Mouse (Mus musculus) ovary, adult 18-20 months (tissue): ENCODE results near the gene Efemp2.
"Not testable (repeated sequence)": the region's sequence is repeated elsewhere in the genome, so short reads cannot be mapped to it uniquely, and the experiment has no call there.

Source experiments
- DNase-seq: peaks from one replicate; pipeline ENCODE4 v3.0.0; 2022; ENCODE audit warnings: low spot score, mixed read lengths

Gene Efemp2

GRCm38 (mm10) chr19:5477668-5478300, 4.0 kb downstream of the Efemp2 start:
- DNase-seq = no peak

- no peak for DNase-seq
These were observed 6.3 kb downstream of the Efemp2 start for GRCm38 (mm10) chr19:5480016-5480415.

GRCm38 (mm10) chr19:5481398-5481797, 7.6 kb downstream of the Efemp2 start:
- no peak for DNase-seq

GRCm38 (mm10) chr19:5483386-5484359, 9.9 kb downstream of the Efemp2 start:
- no peak for DNase-seq

GRCm38 (mm10) chr19:5484496-5484895, 10.7 kb downstream of the Efemp2 start:
- no peak for DNase-seq

GRCm38 (mm10) chr19:5485371-5485770, 11.6 kb downstream of the Efemp2 start:
- no peak for DNase-seq

- DNase-seq = no peak
These were observed 12.1 kb downstream of the Efemp2 start for GRCm38 (mm10) chr19:5485821-5486220.

- no peak for DNase-seq
These were observed 12.5 kb downstream of the Efemp2 start for GRCm38 (mm10) chr19:5486286-5486685.

- DNase-seq = no peak
These were observed 13.0 kb downstream of the Efemp2 start for GRCm38 (mm10) chr19:5486771-5487170.

- DNase-seq = peak; percentile 95
These were observed 14.2 kb downstream of the Efemp2 start, which contains the start of gene Mus81 for GRCm38 (mm10) chr19:5487768-5488550. TSS of gene Mus81 (minus strand) at chr19:5488402.

- DNase-seq = peak; percentile 97
These were observed 15.3 kb downstream of the Efemp2 start for GRCm38 (mm10) chr19:5488878-5489571.

- DNase-seq = not testable (repeated sequence)
These were observed 16.0 kb downstream of the Efemp2 start for GRCm38 (mm10) chr19:5489721-5490120.

- DNase-seq = peak; percentile 94
These were observed 16.7 kb downstream of the Efemp2 start, which contains the start of gene Cfl1 for GRCm38 (mm10) chr19:5490313-5490897. TSS of gene Cfl1 (plus strand) at chr19:5490455.

- DNase-seq = peak; percentile 77
These were observed 17.3 kb downstream of the Efemp2 start for GRCm38 (mm10) chr19:5490898-5491708.

- no peak for DNase-seq
These were observed 18.9 kb downstream of the Efemp2 start for GRCm38 (mm10) chr19:5492641-5493040.

- not testable (repeated sequence) for DNase-seq
These were observed 19.6 kb downstream of the Efemp2 start for GRCm38 (mm10) chr19:5493301-5493721.

GRCm38 (mm10) chr19:5494314-5494713, 20.6 kb downstream of the Efemp2 start:
- DNase-seq = no peak

- no peak for DNase-seq
These were observed 21.7 kb downstream of the Efemp2 start for GRCm38 (mm10) chr19:5495353-5496051.

GRCm38 (mm10) chr19:5496052-5496370, 22.3 kb downstream of the Efemp2 start:
- no peak for DNase-seq
